Mouse (Mus musculus): ENCODE results near the gene Npc2.

Gene Npc2

DNA sequence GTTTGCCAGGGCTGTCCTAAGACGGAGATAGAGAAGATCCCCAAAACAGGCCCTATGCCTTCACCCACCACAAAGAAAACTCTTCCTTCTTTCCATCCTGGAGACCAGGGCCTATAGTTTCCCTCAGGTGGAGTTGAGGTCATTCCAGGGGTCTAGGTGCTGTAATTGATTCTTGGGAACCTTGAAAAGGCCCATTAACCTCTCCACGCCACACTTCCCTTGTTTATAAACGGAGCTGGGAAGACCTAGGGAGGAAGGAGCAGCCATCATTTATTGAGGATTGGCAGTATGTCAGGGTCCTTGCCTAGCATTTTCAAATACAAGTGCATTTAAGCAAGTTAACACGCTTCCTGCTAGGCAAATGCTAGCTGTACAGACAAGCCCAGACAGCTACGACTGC is 45.5 kb downstream of the Npc2 start:
- DNase-seq (ENCODE audit: low spot score): no peak

GRCm38 (mm10) chr12:84726986-84727385 is 46.0 kb downstream of the Npc2 start:
- no peak for DNase-seq (ENCODE audit: low spot score)

DNA sequence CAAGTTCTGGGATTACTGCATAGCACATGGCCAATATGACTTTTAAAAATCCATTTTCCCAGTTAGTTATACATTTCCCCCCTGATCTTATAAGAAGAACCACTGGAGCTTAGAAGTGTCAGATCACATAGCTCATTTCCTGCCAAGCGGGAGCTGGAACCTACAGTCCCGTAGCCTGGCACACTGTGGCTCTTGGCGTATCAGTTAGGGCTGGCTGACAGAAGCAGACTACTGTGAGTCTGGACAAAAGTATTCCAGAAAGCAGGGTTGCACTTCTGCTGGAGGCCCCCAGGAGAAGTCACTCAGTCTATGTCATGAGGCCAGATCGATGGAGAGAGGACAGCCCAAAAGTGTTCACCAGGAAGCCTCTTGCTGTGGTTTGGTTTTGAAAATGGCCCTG is 46.6 kb downstream of the Npc2 start:
- DNase-seq (ENCODE audit: low spot score): no peak

GRCm38 (mm10) chr12:84718462-84719244 is 54.3 kb downstream of the Npc2 start:
- no peak for DNase-seq (ENCODE audit: low spot score)

DNA sequence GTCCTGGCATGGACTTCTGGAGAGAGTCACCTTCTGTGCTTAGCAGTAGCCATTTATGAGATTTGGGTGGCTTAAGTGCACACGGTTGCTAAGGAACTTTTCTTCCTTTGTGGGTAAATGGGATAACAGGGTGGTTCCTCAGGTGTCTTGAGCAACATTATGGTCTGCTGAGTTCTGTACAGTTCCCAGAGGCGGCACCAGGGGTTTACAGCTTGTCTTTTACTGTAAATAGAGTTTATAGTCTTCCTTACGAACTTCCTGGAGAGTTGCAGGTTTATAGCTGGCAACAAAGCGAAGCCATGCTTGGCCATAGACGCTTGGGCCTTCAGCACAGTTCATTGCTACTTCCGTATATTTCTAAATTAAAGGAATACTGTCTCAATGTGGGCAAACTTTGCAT is 58.4 kb downstream of the Npc2 start:
- no peak for DNase-seq (ENCODE audit: low spot score)

DNA sequence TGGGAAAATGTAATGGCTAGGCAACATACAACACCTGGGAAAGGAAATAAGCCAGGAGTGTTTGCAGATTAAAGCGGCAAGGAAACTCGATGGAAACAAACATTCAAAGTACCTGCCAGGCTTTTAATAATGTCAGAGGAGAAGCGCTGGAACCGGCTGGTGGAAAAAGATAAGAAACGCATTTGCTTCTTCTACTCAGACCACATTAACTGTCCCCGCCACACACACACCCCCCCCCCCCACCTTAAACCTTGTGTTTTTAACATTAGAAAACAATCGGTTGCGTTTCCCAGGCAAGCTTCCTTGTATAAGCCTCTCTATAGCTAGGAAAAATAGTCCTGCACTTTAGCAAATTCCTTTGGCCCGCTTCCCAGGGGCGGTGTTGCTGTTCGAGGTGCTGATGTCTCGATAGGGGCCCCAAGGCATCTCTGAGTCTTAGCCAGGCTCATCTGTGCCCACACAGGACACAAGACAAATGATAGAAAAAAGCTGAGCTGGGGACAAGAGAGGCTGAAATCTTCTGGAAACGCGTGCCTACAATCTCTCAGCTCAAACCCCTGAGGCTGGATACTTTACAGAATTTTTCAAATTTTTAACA is 63.0 kb downstream of the Npc2 start:
- DNase-seq (ENCODE audit: low spot score): no peak

DNA sequence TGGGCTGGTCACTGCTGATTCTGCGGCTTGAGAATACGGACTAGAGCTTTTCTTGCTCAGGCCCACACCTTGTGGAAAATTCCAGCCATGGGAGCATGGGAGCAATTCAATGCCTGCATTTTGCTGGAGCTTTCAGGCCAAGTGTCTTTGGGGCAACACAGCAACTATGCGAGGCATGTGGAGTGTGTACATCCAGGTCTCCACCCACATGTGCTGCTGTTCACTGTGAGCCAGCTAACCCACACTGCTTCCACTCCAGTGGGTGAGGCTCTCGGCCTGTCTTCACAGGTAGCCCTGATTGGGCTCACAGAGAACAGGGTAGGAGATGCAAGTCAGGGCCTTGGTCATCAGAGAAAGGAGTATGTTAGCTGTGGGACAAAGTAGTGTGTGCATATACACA is 65.1 kb downstream of the Npc2 start:
- DNase-seq (ENCODE audit: low spot score): no peak

DNA sequence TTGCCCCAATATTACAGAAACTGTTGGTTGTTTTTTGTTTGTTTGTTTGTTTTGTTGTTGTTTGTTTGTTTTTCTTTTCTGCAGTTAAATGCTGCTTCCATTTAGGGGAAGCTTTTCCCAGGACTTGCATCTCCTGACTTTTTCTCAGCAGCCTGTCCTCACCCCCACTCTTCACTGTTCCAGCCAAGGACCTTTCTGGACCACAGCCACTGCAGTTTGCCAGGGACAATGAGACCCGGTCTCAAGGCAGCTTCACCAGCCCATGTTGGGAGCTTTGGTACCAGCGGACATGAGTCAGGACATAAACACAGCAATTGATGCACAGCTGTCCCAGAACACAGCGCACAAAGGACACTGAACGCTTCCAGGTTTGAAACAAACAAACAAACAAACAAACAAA is 66.1 kb downstream of the Npc2 start:
- no peak for DNase-seq (ENCODE audit: low spot score)
